Mouse (Mus musculus): ENCODE results near the gene Thap4.
"Not testable (repeated sequence)": the region's sequence is repeated elsewhere in the genome, so short reads cannot be mapped to it uniquely, and the experiment has no call there.

Thap4 gene

GRCm38 (mm10) chr1:93754573-93755290 is at the start of gene Thap4:
Gene Thap4 (minus strand): TSS chr1:93754864.
- DNase-seq = peak; percentile 92

GRCm38 (mm10) chr1:93803556-93804507 is 49.2 kb upstream of the Thap4 start, which contains the start of gene Ing5:
Gene Ing5 (plus strand): TSS chr1:93803965.
- DNase-seq = peak; percentile 100

- no peak for DNase-seq
Measured at GRCm38 (mm10) chr1:93802771-93803170, 48.1 kb upstream of the Thap4 start.

GRCm38 (mm10) chr1:93801741-93802238 is 47.1 kb upstream of the Thap4 start, which contains the start of gene Dtymk:
Gene Dtymk (minus strand): TSS chr1:93801934.
- peak; percentile 93 for DNase-seq

- no peak for DNase-seq
Measured at GRCm38 (mm10) chr1:93800670-93801503, 46.2 kb upstream of the Thap4 start.

GRCm38 (mm10) chr1:93795886-93796285 is 41.2 kb upstream of the Thap4 start:
- no peak for DNase-seq

GRCm38 (mm10) chr1:93794526-93794925 is 39.9 kb upstream of the Thap4 start:
- DNase-seq = no peak

- no peak for DNase-seq
Measured at GRCm38 (mm10) chr1:93786912-93787311, 32.2 kb upstream of the Thap4 start.

GRCm38 (mm10) chr1:93776686-93777085 is 22.0 kb upstream of the Thap4 start:
- no peak for DNase-seq

GRCm38 (mm10) chr1:93769901-93770300 is 15.2 kb upstream of the Thap4 start:
- no peak for DNase-seq

GRCm38 (mm10) chr1:93767600-93767999 is 12.9 kb upstream of the Thap4 start:
- DNase-seq = no peak

GRCm38 (mm10) chr1:93764871-93765591 is 10.4 kb upstream of the Thap4 start:
- no peak for DNase-seq

- DNase-seq = not testable (repeated sequence)
Measured at GRCm38 (mm10) chr1:93763531-93763930, 8.9 kb upstream of the Thap4 start.

- DNase-seq = no peak
Measured at GRCm38 (mm10) chr1:93760076-93760475, 5.4 kb upstream of the Thap4 start.

GRCm38 (mm10) chr1:93756154-93756553 is 1.5 kb upstream of the Thap4 start:
- DNase-seq = no peak

- DNase-seq = no peak
Measured at GRCm38 (mm10) chr1:93755618-93756017, 954 bp upstream of the Thap4 start.

GRCm38 (mm10) chr1:93755291-93755610 is 587 bp upstream of the Thap4 start:
- no peak for DNase-seq

- no peak for DNase-seq
Measured at GRCm38 (mm10) chr1:93753911-93754572, 622 bp downstream of the Thap4 start.

GRCm38 (mm10) chr1:93751290-93751689 is 3.4 kb downstream of the Thap4 start, which contains the start of gene Atg4b:
Gene Atg4b (plus strand): TSS chr1:93751500.
- DNase-seq = no peak

- DNase-seq = no peak
Measured at GRCm38 (mm10) chr1:93748539-93748938, 6.1 kb downstream of the Thap4 start.

- no peak for DNase-seq
Measured at GRCm38 (mm10) chr1:93746179-93746578, 8.5 kb downstream of the Thap4 start.
